Mouse (Mus musculus) spleen, adult 2 months (tissue): Measurements from ENCODE around the gene Wdr17.

Experiments
- CTCF ChIP-seq: fragments of 200-500 bp; IDR thresholded peaks from 2 replicates; pipeline ENCODE4 v1.5.1; 2011; ENCODE audit warnings: mild to moderate bottlenecking, inconsistent platforms; ENCODE audit not compliant: insufficient read depth, insufficient read length, insufficient replicate concordance; ENCODE audit errors: extremely low read depth
- POLR2A ChIP-seq: fragments of 200-500 bp; IDR thresholded peaks from 2 replicates; pipeline ENCODE4 v1.6.1; 2011; ENCODE audit warnings: low read depth, low read length, inconsistent platforms

DNA sequence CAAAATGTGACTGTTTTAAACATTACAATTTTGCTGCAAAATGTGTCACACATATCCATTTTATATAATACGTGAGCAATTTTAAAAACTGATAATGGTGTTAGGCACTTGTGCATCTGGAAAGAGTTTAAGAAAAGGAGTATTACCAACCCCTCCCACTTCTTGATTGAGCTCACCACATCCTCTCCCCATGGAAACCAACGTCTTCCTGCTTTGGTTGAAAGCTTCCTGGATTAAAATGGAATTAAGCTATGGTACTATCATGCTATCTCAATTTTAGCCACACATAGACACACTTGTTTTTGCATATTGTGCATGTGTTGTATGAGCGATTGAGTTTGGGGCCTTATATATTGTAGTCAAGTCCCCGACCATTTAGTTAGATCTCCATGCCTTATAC is 283.5 kb downstream of the Wdr17 start:
- TF ChIP-seq CTCF (no peak), POLR2A (no peak)
